Comparison of ENCODE assay signal across 8 mouse cellular contexts in the genomic region with DNA sequence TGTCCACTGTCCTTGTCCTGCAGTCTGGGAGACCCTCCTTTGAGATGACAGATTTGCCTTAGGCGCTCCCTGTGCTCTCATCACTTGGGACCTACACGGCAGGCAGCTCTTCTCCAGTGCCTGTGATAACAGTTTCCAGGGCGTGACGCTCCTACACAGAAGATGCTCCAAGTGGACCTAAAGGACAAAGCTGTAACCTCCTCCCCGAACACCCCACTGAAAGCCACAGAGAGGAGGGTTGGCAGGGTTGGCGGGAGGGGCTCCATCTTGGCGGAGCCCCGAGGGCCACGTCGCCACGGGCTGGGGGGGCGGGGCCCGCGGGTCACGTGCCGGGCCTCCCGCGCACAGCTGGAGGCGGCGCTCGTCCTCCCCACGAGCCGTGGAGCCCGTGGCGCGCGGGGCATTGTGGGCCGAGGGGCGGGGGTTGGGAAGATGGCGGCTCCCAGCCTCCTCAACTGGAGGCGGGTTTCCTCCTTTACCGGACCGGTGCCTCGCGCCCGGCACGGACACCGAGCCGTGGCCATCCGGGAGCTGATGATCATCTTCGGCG. TPM values are rescaled to one million over a fixed set of nuclear protein-coding genes. Genes with fewer than 3 reads are reported as not detected.
DNase-seq lines count a peak whose midpoint lies in the region; ATAC-seq and TF ChIP-seq lines count a peak whose summit lies in the region.

No protein-coding gene starts in this region.

- no peak for TF ChIP-seq EP300 in lung, postnatal 0 days (IDR thresholded peaks at IDR 0.05)

- H3K27me3 ChIP-seq in lung, postnatal 0 days (replicated peaks; ENCODE audit: insufficient read depth, low read length), result no peaks in the 10 kb centered on the region

- H3K4me1 ChIP-seq in lung, postnatal 0 days (ENCODE audit: insufficient read depth, low read depth, low read length), result peaks cover 2% of the 10 kb centered on the region; the same call in 1 of the 2 replicates

- 1% methylated on average over 30 of the region's 42 CpGs for WGBS in lung, postnatal 0 days

- TF ChIP-seq CTCF in lung, postnatal 0 days (IDR thresholded peaks at IDR 0.05), result no peak

- H3K27ac ChIP-seq in lung, postnatal 0 days (ENCODE audit: low read length), result peak overlapping the region; percentile 71

- ATAC-seq in hematopoietic stem cell, adult 5-6 weeks (replicated peaks in 1 of 2; ENCODE audit: insufficient read depth in 1 of 2, low FRiP score in 2 of 2, low TSS enrichment in 1 of 2, low read depth in 1 of 2, poor library complexity in 2 of 2, severe bottlenecking in 2 of 2), result peak; percentile 24 to 63; a peak in 3 of 4 replicates
- ATAC-seq in lung, postnatal 0 days, result peak; percentile 96

- no peaks in the 10 kb centered on the region for H3K36me3 ChIP-seq in lung, postnatal 0 days (ENCODE audit: insufficient read depth, low read length)

- peak overlapping the region; percentile 96 for H3K4me3 ChIP-seq in lung, postnatal 0 days (ENCODE audit: low read depth, low read length)

- H3K4me2 ChIP-seq in lung, postnatal 0 days (replicated peaks; ENCODE audit: low read depth, low read length), result peak overlapping the region; percentile 79

- no peaks in the 10 kb centered on the region for H3K9me3 ChIP-seq in lung, postnatal 0 days (ENCODE audit: low read length)

- H3K9ac ChIP-seq in lung, postnatal 0 days (replicated peaks; ENCODE audit: low read depth), result peak overlapping the region; percentile 74

- peak; percentile 91 for DNase-seq in Muller cell, postnatal 12 days (ENCODE audit: inconsistent ontology term)
- DNase-seq in cerebellum, adult 8-10 months, result peak; percentile 88
- peak; percentile 72 for DNase-seq in forelimb bud, embryonic 11.5 days (ENCODE audit: low read depth, low spot score)
- peak; percentile 86 to 91 for DNase-seq in layer of hippocampus, postnatal 10 days (ENCODE audit: low spot score in 2 of 2)
- peak; percentile 91 for DNase-seq in lung, postnatal 0 days (ENCODE audit: low spot score)
- peak; percentile 76 for DNase-seq in ovary, postnatal 10 days (ENCODE audit: low spot score)
- DNase-seq in thymus, postnatal 0 days (ENCODE audit: low spot score), result peak; percentile 92

RNA-seq across cellular contexts. Expression of gene Hcfc2, which starts 2.8 kb away (rescaled TPM):
- 40.1 and 44.0 TPM in 2 replicates for total RNA-seq in hematopoietic stem cell, adult 5-6 weeks (2017)
- 10 to 100 TPM; 41.8 to 42.0 TPM for total RNA-seq in layer of hippocampus, postnatal 10 days (2021)
- polyA plus RNA-seq in lung, postnatal 0 days (2015; fragmentation: Nextera tagmentation; extraction: Ambion mirVana), result 20.9 and 25.6 TPM in 2 replicates
- 32.1 and 34.0 TPM in 2 replicates for polyA plus RNA-seq in thymus, postnatal 0 days (2015; fragmentation: Nextera tagmentation; extraction: Ambion mirVana)

RNA-seq across cellular contexts. Expression of gene Glt8d2, which starts 8.3 kb away (rescaled TPM):
- total RNA-seq in hematopoietic stem cell, adult 5-6 weeks (2017), result 1.6 and 3.1 TPM in 2 replicates
- total RNA-seq in layer of hippocampus, postnatal 10 days (2021), result 1 to 10 TPM; 5.6 to 6.1 TPM
- polyA plus RNA-seq in lung, postnatal 0 days (2015; fragmentation: Nextera tagmentation; extraction: Ambion mirVana), result 2.4 and 3.4 TPM in 2 replicates
- polyA plus RNA-seq in thymus, postnatal 0 days (2015; fragmentation: Nextera tagmentation; extraction: Ambion mirVana), result 3.7 and 3.8 TPM in 2 replicates

Comparison
In these comparisons a context has a peak if more than half of its experiments do, and no peak if none do; other contexts are left out.
1. Peak in every context shown above with its lines: DNase-seq, ATAC-seq, H3K4me3 ChIP-seq and H3K27ac ChIP-seq.